Mouse (Mus musculus): ENCODE measurements around the gene Bsg. TPM values are rescaled to one million over a fixed set of nuclear protein-coding genes. Genes with fewer than 3 reads are reported as not detected.

Bsg gene
- polyA plus RNA-seq, 1 experiment from 2014 or later: 937 TPM

DNA sequence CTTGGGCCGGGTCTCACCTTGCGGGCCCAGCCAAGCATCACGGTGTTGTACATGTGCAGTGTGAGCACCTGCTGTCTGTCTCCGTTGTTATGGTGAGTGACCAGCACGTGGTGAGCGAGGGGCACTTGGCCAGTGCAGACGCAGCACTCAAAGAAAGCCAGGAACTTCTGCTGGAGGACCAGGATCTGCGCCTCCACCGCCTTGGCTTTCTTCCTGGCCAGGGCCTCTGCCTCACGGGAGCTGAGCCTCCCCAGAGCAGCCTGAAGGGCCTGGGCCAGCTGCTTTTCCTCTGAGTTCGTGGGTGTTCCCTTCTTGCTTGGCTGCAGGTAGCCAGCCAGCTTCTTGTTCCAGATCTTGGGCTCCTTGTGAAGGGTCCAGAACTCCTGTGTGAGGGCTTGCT, 38.9 kb downstream of the Bsg start:
- H3K9ac ChIP-seq (ENCODE audit: low read depth, low read length): no peak overlapping the region
- 93% methylated on average over 11 of the region's 11 CpGs for WGBS
- no peaks in the 10 kb centered on the region for H3K9me3 ChIP-seq (ENCODE audit: control insufficient read depth)
- no peak for TF ChIP-seq CTCF (IDR thresholded peaks at IDR 0.05; ENCODE audit: low read depth)
- H3K4me3 ChIP-seq (ENCODE audit: low read depth, low read length): no peak overlapping the region
- peaks cover 4% of the 10 kb centered on the region; the same call in 1 of the 2 replicates for H3K4me1 ChIP-seq (replicated peaks; ENCODE audit: control insufficient read depth, insufficient read depth, low read length)
- H3K27me3 ChIP-seq (replicated peaks; ENCODE audit: control insufficient read depth, insufficient read depth, low read length): no peaks in the 10 kb centered on the region
- no peak overlapping the region for H3K27ac ChIP-seq (ENCODE audit: low read depth, low read length)
- H3K4me2 ChIP-seq (replicated peaks; ENCODE audit: low read depth): no peak overlapping the region
- no peak for ATAC-seq
- peaks cover 62% of the 10 kb centered on the region for H3K36me3 ChIP-seq (ENCODE audit: control insufficient read depth, insufficient read depth)

DNA sequence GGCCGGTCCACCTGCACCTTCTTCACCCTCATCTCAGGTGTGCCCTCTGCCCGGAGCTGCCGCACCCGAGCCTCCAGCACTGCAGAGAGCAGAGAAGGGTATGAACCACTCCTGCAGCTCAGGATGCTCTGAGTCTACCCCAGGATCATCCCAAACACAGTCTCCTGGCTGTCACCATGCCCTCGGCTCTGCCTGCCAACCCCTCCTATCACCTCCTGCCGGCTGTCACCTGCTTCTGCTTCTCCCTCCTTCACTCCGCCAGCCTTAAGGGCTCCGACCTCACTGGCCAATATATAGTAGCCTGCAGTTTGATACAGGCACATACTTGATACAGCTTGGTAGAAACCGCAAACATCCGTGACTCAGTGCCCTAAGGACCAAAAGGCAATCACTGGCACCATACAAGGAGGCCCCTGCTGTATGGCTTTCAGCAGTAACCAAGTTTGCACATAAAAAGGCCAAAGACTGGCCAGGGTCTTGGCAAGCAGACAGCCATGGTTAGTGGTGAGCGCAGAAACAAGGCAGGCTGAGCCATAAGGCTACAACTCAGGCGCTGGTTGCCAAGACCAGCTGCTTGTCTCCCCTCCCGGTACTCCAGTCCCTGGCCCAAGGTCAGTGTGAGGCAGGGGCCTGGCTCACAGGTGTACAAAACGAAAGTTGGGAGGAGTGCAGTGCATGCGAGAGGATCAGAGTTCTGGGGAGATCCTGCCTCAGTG, 39.5 kb downstream of the Bsg start:
- Histone ChIP-seq H3K27me3 (replicated peaks; ENCODE audit: control insufficient read depth, insufficient read depth, low read length) (no peaks in the 10 kb centered on the region), H3K27ac (ENCODE audit: low read depth, low read length) (no peak overlapping the region), H3K4me2 (replicated peaks; ENCODE audit: low read depth) (no peak overlapping the region), H3K36me3 (ENCODE audit: control insufficient read depth, insufficient read depth) (peaks cover 55% of the 10 kb centered on the region), H3K4me3 (ENCODE audit: low read depth, low read length) (no peak overlapping the region), H3K9me3 (ENCODE audit: control insufficient read depth) (no peaks in the 10 kb centered on the region), H3K9ac (ENCODE audit: low read depth, low read length) (no peak overlapping the region), H3K4me1 (replicated peaks; ENCODE audit: control insufficient read depth, insufficient read depth, low read length) (peaks cover 4% of the 10 kb centered on the region; the same call in 1 of the 2 replicates)
- no peak for TF ChIP-seq CTCF (IDR thresholded peaks at IDR 0.05; ENCODE audit: low read depth)
- ATAC-seq: no peak
- WGBS: 95% methylated on average over 15 of the region's 15 CpGs

DNA sequence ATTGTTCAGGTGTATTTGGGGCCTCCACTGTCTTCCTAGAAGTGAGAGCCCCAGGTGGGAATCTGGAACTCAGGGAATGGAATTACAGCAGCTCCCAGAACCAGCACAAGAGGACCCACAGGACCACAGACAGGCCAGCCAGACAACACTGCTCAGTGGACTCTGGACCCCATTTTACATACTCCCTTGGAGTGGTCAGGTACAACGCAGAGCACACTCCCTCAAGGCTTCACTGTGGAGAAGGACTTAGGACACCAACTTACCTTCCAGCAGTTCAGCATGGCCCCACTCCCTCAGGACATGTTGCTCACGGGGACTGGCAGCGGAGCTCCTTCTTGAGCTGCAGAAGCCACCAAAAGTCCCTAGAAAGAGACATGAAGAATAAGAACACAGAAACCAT, 41.1 kb downstream of the Bsg start:
- peak overlapping the region; percentile 57; the same call in 1 of the 2 replicates for H3K4me3 ChIP-seq (ENCODE audit: low read depth, low read length)
- no peak overlapping the region for H3K27ac ChIP-seq (ENCODE audit: low read depth, low read length)
- ATAC-seq: peak; percentile 21; the same call in 1 of the 2 replicates
- peaks cover 4% of the 10 kb centered on the region; the same call in 1 of the 2 replicates for H3K4me1 ChIP-seq (replicated peaks; ENCODE audit: control insufficient read depth, insufficient read depth, low read length)
- peak overlapping the region; percentile 43; the same call in 1 of the 2 replicates for H3K9ac ChIP-seq (ENCODE audit: low read depth, low read length)
- H3K4me2 ChIP-seq (replicated peaks; ENCODE audit: low read depth): peak overlapping the region; percentile 77
- no peak for TF ChIP-seq CTCF (IDR thresholded peaks at IDR 0.05; ENCODE audit: low read depth)
- no peaks in the 10 kb centered on the region for H3K27me3 ChIP-seq (replicated peaks; ENCODE audit: control insufficient read depth, insufficient read depth, low read length)
- no peaks in the 10 kb centered on the region for H3K9me3 ChIP-seq (ENCODE audit: control insufficient read depth)
- H3K36me3 ChIP-seq (ENCODE audit: control insufficient read depth, insufficient read depth): peaks cover 39% of the 10 kb centered on the region
- 66% methylated on average over 3 of the region's 3 CpGs for WGBS

DNA sequence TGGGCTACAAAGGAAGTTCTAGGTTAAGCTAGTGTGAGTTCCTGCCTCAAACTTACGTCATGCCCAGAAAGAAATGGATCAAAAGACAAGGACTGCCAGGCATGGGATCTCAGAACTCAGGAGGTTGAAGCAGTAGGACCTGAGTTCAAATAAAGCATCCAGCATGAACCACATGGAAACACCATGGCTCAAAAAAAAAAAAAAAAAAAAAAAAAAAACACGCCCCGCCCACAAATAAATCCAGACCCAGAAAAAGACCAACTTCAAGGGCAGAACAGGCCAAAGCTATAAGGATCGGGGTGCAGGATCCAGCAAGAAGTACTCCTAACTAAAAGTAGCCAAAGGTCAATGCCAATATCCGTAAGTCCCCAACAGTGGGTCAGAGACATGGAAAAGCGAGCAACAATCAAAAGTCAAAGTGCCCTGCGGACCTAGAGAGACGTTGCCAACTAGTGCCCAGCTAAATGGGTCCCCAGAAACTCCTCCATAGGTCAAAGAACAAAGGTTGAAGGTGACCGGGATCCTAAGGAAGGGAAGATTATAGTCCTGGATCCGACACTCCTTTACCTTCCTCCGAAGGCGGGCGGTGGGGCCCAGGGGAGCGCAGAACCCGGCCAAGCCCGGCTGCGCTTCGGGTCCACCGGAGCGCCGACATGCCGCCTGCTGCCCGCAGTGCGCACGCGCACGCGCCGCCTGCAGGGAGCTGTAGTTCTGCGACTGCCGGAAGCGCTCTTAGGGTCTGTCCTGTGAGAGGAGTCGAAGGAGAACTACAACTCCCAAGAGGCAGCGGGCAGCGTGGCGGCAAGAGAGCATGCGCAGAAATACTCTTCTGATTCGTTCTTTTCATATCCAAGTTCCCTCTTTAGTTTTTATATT, 41.8 kb downstream of the Bsg start, which contains the start of gene Polrmt:
Polrmt (minus strand) TSS at position 684 of the 876 bp plus-strand sequence.
- H3K27ac ChIP-seq (ENCODE audit: low read depth, low read length): no peak within 1 kb of the TSS
- TF ChIP-seq CTCF (IDR thresholded peaks at IDR 0.05; ENCODE audit: low read depth): peak; percentile 67
- H3K4me3 ChIP-seq (ENCODE audit: low read depth, low read length): peak within 1 kb of the TSS; percentile 57
- H3K9ac ChIP-seq (ENCODE audit: low read depth, low read length): peak within 1 kb of the TSS; percentile 43
- no peaks in the 10 kb centered on the region for H3K9me3 ChIP-seq (ENCODE audit: control insufficient read depth)
- 2% methylated on average over 38 of the region's 38 CpGs for WGBS
- H3K36me3 ChIP-seq (ENCODE audit: control insufficient read depth, insufficient read depth): peaks cover 32% of the 10 kb centered on the region
- H3K27me3 ChIP-seq (replicated peaks; ENCODE audit: control insufficient read depth, insufficient read depth, low read length): no peaks in the 10 kb centered on the region
- peak; percentile 94 for ATAC-seq
- peak within 1 kb of the TSS; percentile 77 for H3K4me2 ChIP-seq (replicated peaks; ENCODE audit: low read depth)
- H3K4me1 ChIP-seq (replicated peaks; ENCODE audit: control insufficient read depth, insufficient read depth, low read length): peaks cover 4% of the 10 kb centered on the region; the same call in 1 of the 2 replicates

DNA sequence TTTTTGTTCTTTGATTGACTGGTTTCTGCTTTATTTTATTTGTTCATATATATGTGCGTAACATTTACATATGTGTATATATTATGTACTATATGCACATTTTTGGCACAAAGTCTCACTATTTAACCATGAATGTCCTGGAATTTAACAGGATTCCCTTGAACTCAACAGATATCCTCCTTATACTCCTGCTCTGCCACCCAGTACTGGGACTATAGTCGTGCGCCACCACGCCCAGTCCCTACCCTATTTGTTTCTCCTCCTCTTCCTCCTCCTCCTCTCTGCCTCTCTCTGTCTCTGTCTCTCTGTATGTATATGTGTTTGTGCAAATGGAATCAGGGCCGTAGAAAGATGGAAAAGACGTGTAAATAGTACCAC, 42.5 kb downstream of the Bsg start:
- 17% methylated on average over 6 of the region's 6 CpGs for WGBS
- Histone ChIP-seq H3K4me2 (replicated peaks; ENCODE audit: low read depth) (peak overlapping the region; percentile 77), H3K27ac (ENCODE audit: low read depth, low read length) (no peak overlapping the region), H3K27me3 (replicated peaks; ENCODE audit: control insufficient read depth, insufficient read depth, low read length) (no peaks in the 10 kb centered on the region), H3K9ac (ENCODE audit: low read depth, low read length) (no peak overlapping the region), H3K36me3 (ENCODE audit: control insufficient read depth, insufficient read depth) (peaks cover 26% of the 10 kb centered on the region), H3K9me3 (ENCODE audit: control insufficient read depth) (no peaks in the 10 kb centered on the region), H3K4me1 (replicated peaks; ENCODE audit: control insufficient read depth, insufficient read depth, low read length) (peaks cover 4% of the 10 kb centered on the region; the same call in 1 of the 2 replicates), H3K4me3 (ENCODE audit: low read depth, low read length) (peak overlapping the region; percentile 57; the same call in 1 of the 2 replicates)
- no peak for TF ChIP-seq CTCF (IDR thresholded peaks at IDR 0.05; ENCODE audit: low read depth)
- peak; percentile 34 for ATAC-seq

DNA sequence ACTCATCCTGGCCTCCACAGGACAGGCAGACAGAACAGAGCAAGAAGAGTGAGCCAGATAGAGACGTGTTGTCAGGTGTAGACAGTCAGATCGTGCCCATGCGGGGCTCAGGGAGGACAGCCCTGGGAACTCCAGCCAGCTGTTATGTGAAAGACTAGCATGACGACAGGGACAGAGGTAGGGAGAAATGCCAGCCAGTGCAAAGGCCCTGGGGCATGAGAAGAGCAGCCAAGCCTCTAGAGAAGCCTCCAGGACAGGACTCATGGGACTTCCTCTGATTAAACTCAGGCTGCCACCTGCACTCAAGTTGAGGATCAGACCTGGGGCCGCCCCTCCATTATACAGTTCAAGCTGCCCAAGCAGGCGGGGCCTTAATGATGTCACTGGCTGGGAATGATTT, 44.2 kb downstream of the Bsg start:
- ATAC-seq: no peak
- Histone ChIP-seq H3K27me3 (replicated peaks; ENCODE audit: control insufficient read depth, insufficient read depth, low read length) (no peaks in the 10 kb centered on the region), H3K27ac (ENCODE audit: low read depth, low read length) (no peak overlapping the region)

More for the DNA sequence above, 44.2 kb downstream of the Bsg start:
- Histone ChIP-seq H3K9ac (ENCODE audit: low read depth, low read length) (no peak overlapping the region), H3K36me3 (ENCODE audit: control insufficient read depth, insufficient read depth) (0 out of 2 replicates have a peak, but pooled peaks cover 10% of the 10 kb centered on the region), H3K4me3 (ENCODE audit: low read depth, low read length) (no peak overlapping the region), H3K4me1 (replicated peaks; ENCODE audit: control insufficient read depth, insufficient read depth, low read length) (peaks cover 4% of the 10 kb centered on the region; the same call in 1 of the 2 replicates), H3K4me2 (replicated peaks; ENCODE audit: low read depth) (no peak overlapping the region), H3K9me3 (ENCODE audit: control insufficient read depth) (no peaks in the 10 kb centered on the region)
- no peak for TF ChIP-seq CTCF (IDR thresholded peaks at IDR 0.05; ENCODE audit: low read depth)
- WGBS: 80% methylated on average over 6 of the region's 6 CpGs

All from intestine, postnatal 0 days (tissue).